Mouse (Mus musculus): Measurements from ENCODE around the gene Reps1. TPM values are rescaled to one million over a fixed set of nuclear protein-coding genes. Genes with fewer than 3 reads are reported as not detected.

The Reps1 gene
- polyA plus RNA-seq (2012; fragmentation: generic; extraction: Trizol) = 28.9 TPM
- long read RNA-seq, experiment 1, partial matches to known transcripts = 5 of 6 reads
- long read RNA-seq, experiment 1, other reads (novel, unspliced or antisense) = 0 of 6 reads
- long read RNA-seq, experiment 2, partial matches to known transcripts = 5 of 8 reads
- long read RNA-seq, experiment 2, other reads (novel, unspliced or antisense) = 1 of 8 reads

DNA sequence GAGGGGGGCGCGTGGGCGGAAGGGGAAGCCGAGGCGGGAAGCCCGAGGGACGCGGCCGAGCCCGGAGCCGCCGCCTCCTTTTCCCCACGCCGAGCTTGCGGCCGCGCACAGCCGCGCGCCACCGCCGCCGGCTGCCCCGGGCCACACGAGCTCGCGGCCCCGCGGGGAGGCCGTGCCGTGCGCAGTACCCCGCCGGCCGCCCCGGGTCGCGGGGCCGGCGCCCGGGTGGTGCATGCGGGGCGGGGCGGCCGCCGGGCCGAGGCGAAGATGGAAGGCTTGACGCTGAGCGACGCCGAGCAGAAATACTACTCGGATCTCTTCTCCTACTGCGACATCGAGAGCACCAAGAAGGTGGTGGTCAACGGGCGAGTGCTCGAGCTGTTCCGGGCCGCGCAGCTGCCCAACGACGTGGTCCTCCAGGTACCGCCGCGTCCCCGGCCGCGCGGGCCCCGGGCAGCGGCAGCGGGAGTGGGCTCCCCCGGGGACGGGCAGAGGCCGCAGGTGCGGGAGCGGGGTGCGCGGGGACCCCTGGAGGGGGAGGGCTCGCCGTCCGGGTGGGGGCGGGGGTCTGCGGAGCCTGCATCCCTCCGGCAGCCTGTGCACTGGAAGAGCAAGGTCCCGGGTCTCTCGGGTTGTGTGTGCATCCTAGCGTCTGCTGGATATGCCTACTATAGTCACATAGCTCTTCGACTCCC lies at the start of gene Reps1:
Reps1 (plus strand) TSS at position 166 of the 695 bp plus-strand sequence.
- peaks cover 8% of the 10 kb centered on the region for H3K36me3 ChIP-seq (ENCODE audit: control insufficient read depth, insufficient read depth)
- peaks cover 52% of the 10 kb centered on the region for H3K79me2 ChIP-seq (ENCODE audit: control insufficient read depth, insufficient read depth)
- H3K27me3 ChIP-seq (ENCODE audit: control insufficient read depth, insufficient read depth, insufficient read length) = no peaks in the 10 kb centered on the region
- TF ChIP-seq USF1 (IDR thresholded peaks at IDR 0.05; ENCODE audit: low read depth) (no peak), MYOG (IDR thresholded peaks at IDR 0.05; ENCODE audit: control insufficient read depth, extremely low read depth, insufficient read length) (no peak), MYOD1 (IDR thresholded peaks at IDR 0.05; ENCODE audit: control insufficient read depth, insufficient read length, low read depth) (no peak), CEBPB (IDR thresholded peaks at IDR 0.05; ENCODE audit: low read depth) (no peak), CTCF (IDR thresholded peaks at IDR 0.05; ENCODE audit: control insufficient read depth, insufficient read depth, insufficient read length) (no peak), MAX (IDR thresholded peaks at IDR 0.05) (no peak), FOSL1 (IDR thresholded peaks at IDR 0.05; ENCODE audit: insufficient read depth, low read length, poor library complexity, severe bottlenecking) (no peak)
- H3K79me3 ChIP-seq (ENCODE audit: low read depth) = peaks cover 44% of the 10 kb centered on the region
- peak within 1 kb of the TSS; percentile 92 for H3ac ChIP-seq (ENCODE audit: control insufficient read depth, insufficient read length, low read depth)
- H3K4me3 ChIP-seq (ENCODE audit: insufficient read depth, poor library complexity, severe bottlenecking) = peak within 1 kb of the TSS; percentile 76

DNA sequence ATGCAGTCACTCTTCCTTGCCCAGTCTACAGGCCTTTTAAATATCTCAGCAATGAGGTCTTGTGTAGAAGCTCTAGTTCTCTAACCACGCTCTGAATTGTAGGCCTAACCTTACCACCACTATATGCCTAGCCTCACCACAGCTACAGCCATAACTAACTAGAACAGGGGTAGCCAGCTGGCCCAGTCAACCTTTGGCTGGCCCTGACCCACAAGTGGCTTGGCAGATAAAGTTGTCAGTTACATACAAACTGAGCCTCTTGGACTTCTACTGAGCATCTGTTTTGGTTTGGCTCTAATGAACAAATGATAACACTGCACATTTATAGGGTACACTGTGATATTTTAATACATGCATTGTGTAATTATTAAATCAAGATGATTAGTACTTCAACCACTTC lies 48.9 kb upstream of the Reps1 start:
- TF ChIP-seq CTCF (IDR thresholded peaks at IDR 0.05; ENCODE audit: control insufficient read depth, insufficient read depth, insufficient read length) (no peak), MYOG (IDR thresholded peaks at IDR 0.05; ENCODE audit: control insufficient read depth, extremely low read depth, insufficient read length) (no peak), MYOD1 (IDR thresholded peaks at IDR 0.05; ENCODE audit: control insufficient read depth, insufficient read length, low read depth) (no peak), FOSL1 (IDR thresholded peaks at IDR 0.05; ENCODE audit: insufficient read depth, low read length, poor library complexity, severe bottlenecking) (no peak), USF1 (IDR thresholded peaks at IDR 0.05; ENCODE audit: low read depth) (no peak), CEBPB (IDR thresholded peaks at IDR 0.05; ENCODE audit: low read depth) (no peak), MAX (IDR thresholded peaks at IDR 0.05) (no peak)
- Histone ChIP-seq H3K27me3 (ENCODE audit: control insufficient read depth, insufficient read depth, insufficient read length) (no peaks in the 10 kb centered on the region), H3K36me3 (ENCODE audit: control insufficient read depth, insufficient read depth) (peaks cover 21% of the 10 kb centered on the region), H3K79me2 (ENCODE audit: control insufficient read depth, insufficient read depth) (peaks cover 2% of the 10 kb centered on the region), H3K79me3 (ENCODE audit: low read depth) (no peaks in the 10 kb centered on the region), H3ac (ENCODE audit: control insufficient read depth, insufficient read length, low read depth) (no peak overlapping the region), H3K4me3 (ENCODE audit: insufficient read depth, poor library complexity, severe bottlenecking) (no peak overlapping the region)

DNA sequence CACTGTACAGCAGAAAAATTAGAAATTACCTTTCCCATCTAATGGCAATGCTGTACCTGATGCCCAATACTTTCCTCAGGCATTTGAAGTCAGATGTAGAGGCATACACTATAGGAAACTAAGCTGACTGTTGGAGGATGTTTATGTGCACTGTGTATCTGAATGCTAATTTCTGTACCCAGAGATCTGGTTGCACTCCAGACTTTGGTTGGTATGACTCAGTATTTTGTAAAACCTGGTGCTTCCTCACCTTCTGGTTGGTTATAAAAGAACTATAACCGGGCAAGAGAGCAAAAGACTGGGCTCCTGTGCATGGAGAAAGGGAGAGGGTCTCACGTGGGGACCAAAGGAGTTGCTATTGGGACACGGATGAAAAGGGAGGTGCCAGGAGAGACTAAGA lies 48.4 kb upstream of the Reps1 start:
- Histone ChIP-seq H3K27me3 (ENCODE audit: control insufficient read depth, insufficient read depth, insufficient read length) (no peaks in the 10 kb centered on the region), H3K79me3 (ENCODE audit: low read depth) (no peaks in the 10 kb centered on the region), H3K79me2 (ENCODE audit: control insufficient read depth, insufficient read depth) (peaks cover 7% of the 10 kb centered on the region), H3ac (ENCODE audit: control insufficient read depth, insufficient read length, low read depth) (no peak overlapping the region), H3K36me3 (ENCODE audit: control insufficient read depth, insufficient read depth) (peaks cover 26% of the 10 kb centered on the region), H3K4me3 (ENCODE audit: insufficient read depth, poor library complexity, severe bottlenecking) (no peak overlapping the region)
- TF ChIP-seq USF1 (IDR thresholded peaks at IDR 0.05; ENCODE audit: low read depth) = no peak

DNA sequence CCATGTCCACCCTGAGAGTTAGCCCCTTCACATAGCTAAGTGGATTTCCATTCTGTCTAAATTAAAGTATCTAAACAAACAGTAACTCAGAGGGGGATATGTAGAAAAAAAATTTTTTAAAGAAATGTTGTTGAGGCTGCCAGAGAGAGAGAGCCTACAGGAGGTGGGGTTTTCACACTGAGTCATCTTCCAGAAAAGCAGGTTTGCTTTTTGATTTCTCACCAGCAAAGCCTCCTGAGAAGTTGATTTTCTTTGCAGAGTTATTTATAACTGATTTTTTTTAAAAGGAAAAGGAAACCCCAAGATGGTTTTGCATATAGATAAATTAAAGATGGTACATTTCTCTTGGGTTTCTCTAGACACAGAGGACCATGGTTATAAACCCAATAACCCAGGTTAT lies 47.5 kb upstream of the Reps1 start:
- Histone ChIP-seq H3K4me3 (ENCODE audit: insufficient read depth, poor library complexity, severe bottlenecking) (no peak overlapping the region), H3K79me3 (ENCODE audit: low read depth) (peaks cover 2% of the 10 kb centered on the region), H3ac (ENCODE audit: control insufficient read depth, insufficient read length, low read depth) (no peak overlapping the region), H3K27me3 (ENCODE audit: control insufficient read depth, insufficient read depth, insufficient read length) (no peaks in the 10 kb centered on the region), H3K79me2 (ENCODE audit: control insufficient read depth, insufficient read depth) (peaks cover 16% of the 10 kb centered on the region), H3K36me3 (ENCODE audit: control insufficient read depth, insufficient read depth) (peaks cover 34% of the 10 kb centered on the region)
- no peak for TF ChIP-seq FOSL1 (IDR thresholded peaks at IDR 0.05; ENCODE audit: insufficient read depth, low read length, poor library complexity, severe bottlenecking)
- no peak for TF ChIP-seq MAX (IDR thresholded peaks at IDR 0.05)
- no peak for TF ChIP-seq MYOG (IDR thresholded peaks at IDR 0.05; ENCODE audit: control insufficient read depth, extremely low read depth, insufficient read length)
- no peak for TF ChIP-seq USF1 (IDR thresholded peaks at IDR 0.05; ENCODE audit: low read depth)
- TF ChIP-seq CEBPB (IDR thresholded peaks at IDR 0.05; ENCODE audit: low read depth) = no peak
- no peak for TF ChIP-seq CTCF (IDR thresholded peaks at IDR 0.05; ENCODE audit: control insufficient read depth, insufficient read depth, insufficient read length)

DNA sequence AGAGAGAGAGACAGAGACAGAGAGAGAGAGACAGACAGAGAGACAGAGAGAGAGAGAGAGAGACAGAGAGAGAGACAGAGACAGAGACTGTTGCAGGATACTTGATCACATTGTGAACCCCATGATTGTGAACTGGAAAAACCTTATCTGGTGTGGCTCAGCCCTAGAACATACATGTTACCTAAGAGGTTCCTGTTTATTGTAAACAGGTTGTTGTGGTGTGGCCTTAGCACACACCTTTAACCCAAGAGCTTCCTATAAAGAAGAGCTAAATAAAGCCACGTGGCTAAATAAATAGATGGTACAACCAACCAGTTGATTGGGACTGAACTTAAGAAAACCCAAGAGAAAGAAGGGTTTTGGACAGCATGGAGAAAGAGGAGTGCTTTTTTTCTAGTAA lies 45.9 kb upstream of the Reps1 start:
- Histone ChIP-seq H3K4me3 (ENCODE audit: insufficient read depth, poor library complexity, severe bottlenecking) (no peak overlapping the region), H3K79me3 (ENCODE audit: low read depth) (peaks cover 15% of the 10 kb centered on the region), H3K79me2 (ENCODE audit: control insufficient read depth, insufficient read depth) (peaks cover 32% of the 10 kb centered on the region), H3ac (ENCODE audit: control insufficient read depth, insufficient read length, low read depth) (no peak overlapping the region), H3K27me3 (ENCODE audit: control insufficient read depth, insufficient read depth, insufficient read length) (no peaks in the 10 kb centered on the region), H3K36me3 (ENCODE audit: control insufficient read depth, insufficient read depth) (peaks cover 51% of the 10 kb centered on the region)
- no peak for TF ChIP-seq MYOG (IDR thresholded peaks at IDR 0.05; ENCODE audit: control insufficient read depth, extremely low read depth, insufficient read length)
- TF ChIP-seq MAX (IDR thresholded peaks at IDR 0.05) = no peak
- TF ChIP-seq CTCF (IDR thresholded peaks at IDR 0.05; ENCODE audit: control insufficient read depth, insufficient read depth, insufficient read length) = no peak
- no peak for TF ChIP-seq FOSL1 (IDR thresholded peaks at IDR 0.05; ENCODE audit: insufficient read depth, low read length, poor library complexity, severe bottlenecking)
- no peak for TF ChIP-seq USF1 (IDR thresholded peaks at IDR 0.05; ENCODE audit: low read depth)
- no peak for TF ChIP-seq CEBPB (IDR thresholded peaks at IDR 0.05; ENCODE audit: low read depth)
- no peak for TF ChIP-seq MYOD1 (IDR thresholded peaks at IDR 0.05; ENCODE audit: control insufficient read depth, insufficient read length, low read depth)

DNA sequence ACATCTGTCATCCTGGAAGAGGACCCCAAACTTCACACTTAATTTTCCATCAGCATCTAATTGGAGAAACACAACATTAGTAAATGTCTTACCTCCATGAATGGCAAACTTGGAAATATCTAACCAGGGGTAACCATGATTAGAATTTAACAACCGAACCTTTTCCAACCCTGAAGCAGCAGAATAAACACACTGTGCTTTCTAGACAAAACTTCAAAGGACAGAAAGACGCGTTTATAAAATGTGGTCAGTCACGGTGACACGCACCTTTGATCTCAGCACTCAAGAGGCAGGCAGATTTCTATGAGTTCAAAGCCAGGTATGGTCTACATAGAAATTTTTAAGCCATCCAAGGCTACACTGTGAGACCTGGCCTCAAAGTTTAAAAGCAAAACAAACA lies 43.9 kb upstream of the Reps1 start:
- H3K79me2 ChIP-seq (ENCODE audit: control insufficient read depth, insufficient read depth) = peaks cover 50% of the 10 kb centered on the region
- H3ac ChIP-seq (ENCODE audit: control insufficient read depth, insufficient read length, low read depth) = no peak overlapping the region
- TF ChIP-seq CEBPB (IDR thresholded peaks at IDR 0.05; ENCODE audit: low read depth) = no peak
- TF ChIP-seq MYOD1 (IDR thresholded peaks at IDR 0.05; ENCODE audit: control insufficient read depth, insufficient read length, low read depth) = no peak
- no peak for TF ChIP-seq CTCF (IDR thresholded peaks at IDR 0.05; ENCODE audit: control insufficient read depth, insufficient read depth, insufficient read length)
- no peak for TF ChIP-seq FOSL1 (IDR thresholded peaks at IDR 0.05; ENCODE audit: insufficient read depth, low read length, poor library complexity, severe bottlenecking)
- no peak for TF ChIP-seq MAX (IDR thresholded peaks at IDR 0.05)
- no peak for TF ChIP-seq USF1 (IDR thresholded peaks at IDR 0.05; ENCODE audit: low read depth)
- H3K27me3 ChIP-seq (ENCODE audit: control insufficient read depth, insufficient read depth, insufficient read length) = no peaks in the 10 kb centered on the region
- H3K4me3 ChIP-seq (ENCODE audit: insufficient read depth, poor library complexity, severe bottlenecking) = no peak overlapping the region
- peaks cover 23% of the 10 kb centered on the region for H3K79me3 ChIP-seq (ENCODE audit: low read depth)
- H3K36me3 ChIP-seq (ENCODE audit: control insufficient read depth, insufficient read depth) = peaks cover 68% of the 10 kb centered on the region

All from C2C12 (cell line).